Mouse (Mus musculus) embryonic facial prominence, embryonic 12.5 days (tissue): ENCODE data around the gene Ptprk. TPM values are rescaled to one million over a fixed set of nuclear protein-coding genes. Genes with fewer than 3 reads are reported as not detected.

Source experiments
- ATAC-seq: fragments of 200-750 bp; cut with Nextera tagmentation; 2 replicates; pipeline ENCODE4 v1.8.0; 2017; ENCODE audit not compliant: insufficient number of reproducible peaks, insufficient read depth, low FRiP score, low TSS enrichment
- H3K27ac ChIP-seq: fragments of 300-500 bp; sonication (generic); 2 replicates; pipeline ENCODE4 v1.5.1; 2016; ENCODE audit warnings: mild to moderate bottlenecking
- H3K27me3 ChIP-seq: fragments of 300-500 bp; sonication (generic); 2 replicates; pipeline ENCODE4 v1.6.1; 2016; ENCODE audit warnings: mild to moderate bottlenecking, moderate library complexity
- H3K36me3 ChIP-seq: fragments of 300-500 bp; sonication (generic); 2 replicates; pipeline ENCODE4 v1.6.1; 2016; ENCODE audit warnings: mild to moderate bottlenecking
- H3K4me1 ChIP-seq: fragments of 300-500 bp; sonication (generic); 2 replicates; pipeline ENCODE4 v1.6.1; 2016
- H3K4me2 ChIP-seq: fragments of 300-500 bp; sonication (generic); replicated peaks from 2 replicates; pipeline ENCODE4 v1.6.1; 2016; ENCODE audit warnings: mild to moderate bottlenecking, moderate library complexity
- H3K4me3 ChIP-seq: fragments of 300-500 bp; sonication (generic); 2 replicates; pipeline ENCODE4 v1.5.1; 2016; ENCODE audit warnings: mild to moderate bottlenecking
- H3K9ac ChIP-seq: fragments of 300-500 bp; sonication (generic); 2 replicates; pipeline ENCODE4 v1.6.1; 2016; ENCODE audit warnings: mild to moderate bottlenecking, moderate library complexity
- H3K9me3 ChIP-seq: fragments of 300-500 bp; sonication (generic); 2 replicates; pipeline ENCODE4 v1.6.1; 2016; ENCODE audit warnings: mild to moderate bottlenecking, moderate library complexity
- WGBS: fragments of 180-500 bp; shearing (Covaris S2); methylation state at CpG from one replicate; pipeline ENCODE4 v1.1.7; 2016; 5-methylcytosine and 5-hydroxymethylcytosine counted together
- polyA plus RNA-seq: library from polyadenylated mRNA; unstranded; fragments of >200 nt; fragmentation: Nextera tagmentation; extraction: Ambion mirVana; gene quantifications from 2 replicates; pipeline ENCODE4 v1.2.1, GENCODE M21; 2016

Ptprk gene
- polyA plus RNA-seq, 1 experiment from 2014 or later = 36.8 TPM

- no peak overlapping the region for H3K27ac ChIP-seq
- no peak overlapping the region for H3K9ac ChIP-seq
- H3K9me3 ChIP-seq = no peaks in the 10 kb centered on the region
- no peaks in the 10 kb centered on the region; the same call in 1 of the 2 replicates for H3K4me1 ChIP-seq
- no peak overlapping the region for H3K4me2 ChIP-seq
- no peak for ATAC-seq
- no peak overlapping the region for H3K4me3 ChIP-seq
- no peaks in the 10 kb centered on the region for H3K36me3 ChIP-seq
- no peaks in the 10 kb centered on the region for H3K27me3 ChIP-seq
- WGBS = 84% methylated on average over 2 of the region's 2 CpGs
Observed at GRCm38 (mm10) chr10:28083183-28083582, 8.6 kb downstream of the Ptprk start.

- 69% methylated on average over 1 of the region's 1 CpGs for WGBS
- Histone ChIP-seq H3K4me3 (no peak overlapping the region), H3K9ac (no peak overlapping the region), H3K36me3 (no peaks in the 10 kb centered on the region), H3K4me2 (no peak overlapping the region), H3K9me3 (no peaks in the 10 kb centered on the region), H3K27me3 (no peaks in the 10 kb centered on the region), H3K27ac (no peak overlapping the region), H3K4me1 (no peaks in the 10 kb centered on the region; the same call in 1 of the 2 replicates)
- ATAC-seq = no peak
Observed at GRCm38 (mm10) chr10:28083625-28084024, 9.0 kb downstream of the Ptprk start.

- Histone ChIP-seq H3K9me3 (no peaks in the 10 kb centered on the region), H3K27ac (no peak overlapping the region), H3K27me3 (no peaks in the 10 kb centered on the region), H3K9ac (no peak overlapping the region), H3K4me3 (no peak overlapping the region), H3K4me2 (no peak overlapping the region), H3K4me1 (0 out of 2 replicates have a peak, but pooled peaks cover 6% of the 10 kb centered on the region), H3K36me3 (no peaks in the 10 kb centered on the region)
- ATAC-seq = no peak
- WGBS = 47% methylated on average over 6 of the region's 6 CpGs
Observed at GRCm38 (mm10) chr10:28087341-28087740, 12.7 kb downstream of the Ptprk start.

- 0 out of 2 replicates have a peak, but pooled peaks cover 6% of the 10 kb centered on the region for H3K4me1 ChIP-seq
- H3K27me3 ChIP-seq = no peaks in the 10 kb centered on the region
- no peak overlapping the region for H3K4me2 ChIP-seq
- H3K9me3 ChIP-seq = no peaks in the 10 kb centered on the region
- H3K27ac ChIP-seq = no peak overlapping the region
- no peak for ATAC-seq
- WGBS = 64% methylated on average over 3 of the region's 3 CpGs
- H3K36me3 ChIP-seq = no peaks in the 10 kb centered on the region
- H3K4me3 ChIP-seq = no peak overlapping the region
- H3K9ac ChIP-seq = no peak overlapping the region
Observed at GRCm38 (mm10) chr10:28087749-28088148, 13.1 kb downstream of the Ptprk start.

GRCm38 (mm10) chr10:28096007-28096406 lies 21.4 kb downstream of the Ptprk start:
- no peaks in the 10 kb centered on the region for H3K36me3 ChIP-seq
- H3K4me3 ChIP-seq = no peak overlapping the region
- no peaks in the 10 kb centered on the region for H3K9me3 ChIP-seq
- H3K27ac ChIP-seq = no peak overlapping the region
- no peaks in the 10 kb centered on the region for H3K4me1 ChIP-seq
- no peak overlapping the region for H3K4me2 ChIP-seq
- H3K9ac ChIP-seq = no peak overlapping the region
- no peak for ATAC-seq
- no peaks in the 10 kb centered on the region for H3K27me3 ChIP-seq

- Histone ChIP-seq H3K9ac (no peak overlapping the region), H3K4me3 (no peak overlapping the region), H3K4me2 (no peak overlapping the region), H3K36me3 (no peaks in the 10 kb centered on the region), H3K9me3 (no peaks in the 10 kb centered on the region), H3K4me1 (no peaks in the 10 kb centered on the region), H3K27me3 (no peaks in the 10 kb centered on the region), H3K27ac (no peak overlapping the region)
- WGBS = 76% methylated on average over 7 of the region's 7 CpGs
- no peak for ATAC-seq
Observed at GRCm38 (mm10) chr10:28097637-28098036, 23.0 kb downstream of the Ptprk start.

GRCm38 (mm10) chr10:28098923-28099322 lies 24.3 kb downstream of the Ptprk start:
- Histone ChIP-seq H3K27ac (no peak overlapping the region), H3K4me3 (no peak overlapping the region), H3K27me3 (no peaks in the 10 kb centered on the region), H3K4me2 (no peak overlapping the region), H3K36me3 (no peaks in the 10 kb centered on the region), H3K9ac (no peak overlapping the region), H3K9me3 (no peaks in the 10 kb centered on the region), H3K4me1 (0 out of 2 replicates have a peak, but pooled peaks cover 4% of the 10 kb centered on the region)
- no peak for ATAC-seq
- 86% methylated on average over 2 of the region's 2 CpGs for WGBS

GRCm38 (mm10) chr10:28103406-28103906 lies 28.8 kb downstream of the Ptprk start:
- H3K9me3 ChIP-seq = no peaks in the 10 kb centered on the region
- no peak overlapping the region for H3K4me2 ChIP-seq
- no peak overlapping the region for H3K9ac ChIP-seq
- H3K4me1 ChIP-seq = 0 out of 2 replicates have a peak, but pooled peaks cover 5% of the 10 kb centered on the region
- no peaks in the 10 kb centered on the region for H3K36me3 ChIP-seq
- no peaks in the 10 kb centered on the region for H3K27me3 ChIP-seq
- H3K27ac ChIP-seq = no peak overlapping the region
- H3K4me3 ChIP-seq = no peak overlapping the region
- 95% methylated on average over 4 of the region's 4 CpGs for WGBS
- ATAC-seq = no peak

- ATAC-seq = no peak
- 44% methylated on average over 2 of the region's 2 CpGs for WGBS
- no peaks in the 10 kb centered on the region for H3K27me3 ChIP-seq
- no peak overlapping the region for H3K4me2 ChIP-seq
- H3K9ac ChIP-seq = no peak overlapping the region
- no peak overlapping the region for H3K4me3 ChIP-seq
- 0 out of 2 replicates have a peak, but pooled peaks cover 5% of the 10 kb centered on the region for H3K4me1 ChIP-seq
- no peaks in the 10 kb centered on the region for H3K36me3 ChIP-seq
- no peaks in the 10 kb centered on the region for H3K9me3 ChIP-seq
- no peak overlapping the region for H3K27ac ChIP-seq
Observed at GRCm38 (mm10) chr10:28103924-28104323, 29.3 kb downstream of the Ptprk start.

- no peak overlapping the region for H3K4me3 ChIP-seq
- H3K9ac ChIP-seq = no peak overlapping the region
- no peaks in the 10 kb centered on the region for H3K27me3 ChIP-seq
- no peak overlapping the region for H3K27ac ChIP-seq
- no peak for ATAC-seq
- H3K9me3 ChIP-seq = no peaks in the 10 kb centered on the region
- no peak overlapping the region for H3K4me2 ChIP-seq
- WGBS = 76% methylated on average over 6 of the region's 6 CpGs
- H3K36me3 ChIP-seq = no peaks in the 10 kb centered on the region
- 0 out of 2 replicates have a peak, but pooled peaks cover 5% of the 10 kb centered on the region for H3K4me1 ChIP-seq
Observed at GRCm38 (mm10) chr10:28105247-28105646, 30.6 kb downstream of the Ptprk start.

- Histone ChIP-seq H3K4me2 (no peak overlapping the region), H3K4me3 (no peak overlapping the region), H3K9ac (no peak overlapping the region), H3K9me3 (no peaks in the 10 kb centered on the region), H3K27me3 (no peaks in the 10 kb centered on the region), H3K27ac (no peak overlapping the region), H3K4me1 (no peaks in the 10 kb centered on the region), H3K36me3 (no peaks in the 10 kb centered on the region)
- ATAC-seq = no peak
- 68% methylated on average over 8 of the region's 8 CpGs for WGBS
Observed at GRCm38 (mm10) chr10:28112826-28113589, 38.4 kb downstream of the Ptprk start.

GRCm38 (mm10) chr10:28113879-28114278 lies 39.3 kb downstream of the Ptprk start:
- H3K36me3 ChIP-seq = no peaks in the 10 kb centered on the region

More at GRCm38 (mm10) chr10:28113879-28114278, 39.3 kb downstream of the Ptprk start:
- Histone ChIP-seq H3K9ac (no peak overlapping the region), H3K27ac (no peak overlapping the region), H3K9me3 (no peaks in the 10 kb centered on the region), H3K27me3 (no peaks in the 10 kb centered on the region), H3K4me3 (no peak overlapping the region), H3K4me2 (no peak overlapping the region), H3K4me1 (no peaks in the 10 kb centered on the region)
- WGBS = 67% methylated on average over 3 of the region's 3 CpGs
- no peak for ATAC-seq
